Mouse (Mus musculus): ENCODE measurements at regions not wholly inside any gene's neighbourhood (a gene's known extent, or its start where the extent isn't known, plus 50 kb on each side); places are given as distances from the start of the nearest gene placed in this dataset.

DNA sequence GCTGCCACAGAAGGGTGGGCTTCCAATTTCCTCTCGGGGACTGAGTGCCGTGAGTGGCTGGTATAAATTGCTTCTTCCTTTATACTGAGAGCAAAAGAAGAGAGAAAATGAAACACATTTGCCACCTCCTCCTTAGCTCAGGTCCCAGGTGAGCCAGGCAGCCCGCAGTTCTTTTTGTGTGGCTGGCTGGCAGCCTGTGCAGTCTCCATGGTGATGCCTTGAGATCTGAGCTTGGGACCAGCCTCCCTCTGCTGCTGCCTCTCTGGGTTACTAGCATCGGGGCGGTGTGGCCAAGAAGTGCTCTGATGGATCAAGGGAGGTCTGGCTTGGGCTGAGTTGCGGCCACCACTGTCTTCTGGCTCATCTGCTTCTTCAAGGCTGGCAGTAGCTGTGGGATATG is 249.1 kb upstream of the Gm4791 start:
- intact Hi-C loops (cut with DNase I): no loop called here
- DNase-seq (ENCODE audit: low spot score in 2 of 2): peak in 1 of 2 experiments; percentile 32

DNA sequence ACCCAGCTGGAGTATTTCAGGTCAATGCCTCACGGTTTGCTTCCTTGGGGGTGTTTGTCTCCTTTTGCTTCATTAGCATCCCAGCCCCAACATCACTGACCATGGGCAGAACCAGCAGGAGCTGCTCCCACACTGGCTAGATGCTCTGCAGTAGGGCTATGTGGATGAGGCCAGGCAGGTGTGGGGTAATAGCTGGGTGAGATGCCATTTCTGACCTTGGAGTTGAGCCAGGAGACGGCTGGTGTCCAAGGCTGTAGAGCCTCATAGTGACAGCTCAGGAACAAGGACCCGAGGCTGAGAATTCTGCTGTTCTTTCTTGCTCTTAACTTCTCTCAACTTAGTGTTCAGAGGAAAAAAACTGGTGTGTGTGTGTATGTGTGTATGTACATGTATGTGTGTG is 252.3 kb upstream of the Gm4791 start:
- DNase-seq (ENCODE audit: low spot score in 2 of 2): no peak
- intact Hi-C loops (cut with DNase I): no loop called here

DNA sequence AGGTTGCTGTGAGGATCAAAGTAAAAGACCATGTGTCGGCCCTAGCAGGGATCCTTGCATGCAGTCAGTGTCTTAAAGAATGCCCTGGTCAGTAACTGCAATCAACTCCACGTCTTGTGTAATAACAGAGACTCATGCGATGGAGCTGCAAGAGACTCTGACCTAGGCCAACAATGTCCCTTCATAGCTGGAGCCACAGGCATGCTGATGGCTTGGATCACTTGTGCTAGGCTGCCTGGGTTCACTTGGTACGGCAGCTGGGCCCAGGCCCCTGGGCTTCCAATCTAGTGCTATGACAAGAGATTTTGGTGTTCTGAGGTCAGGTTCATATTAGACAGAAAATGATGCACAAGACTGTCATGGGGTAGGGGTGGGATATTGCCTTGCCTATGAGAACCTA is 258.0 kb upstream of the Gm4791 start:
- intact Hi-C loops (cut with DNase I): no loop called here
- no peak for DNase-seq (ENCODE audit: low spot score in 2 of 2)

DNA sequence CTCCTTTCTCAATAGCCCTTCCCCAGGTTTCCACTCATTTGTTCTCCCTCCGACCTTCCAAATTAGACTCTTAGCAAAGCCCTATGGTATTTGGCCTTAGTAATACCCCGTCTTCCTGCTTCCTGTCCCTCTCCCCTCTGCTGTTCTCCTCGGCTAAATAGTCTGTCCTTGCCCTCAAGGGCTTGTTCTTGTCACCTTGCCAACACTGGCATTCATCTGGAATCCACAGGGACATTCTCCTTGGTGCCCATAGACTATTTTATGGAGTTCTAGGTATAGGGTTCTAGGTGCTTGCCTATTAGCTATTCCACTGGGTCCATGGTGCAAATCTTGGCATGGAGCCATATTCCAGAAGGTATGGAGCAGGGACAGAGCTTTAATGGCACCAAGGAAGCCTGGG is 259.2 kb upstream of the Gm4791 start:
- intact Hi-C loops (cut with DNase I): loop anchor here (5.0 to 10.0 kb wide), 3 partner anchors 793 to 1515 kb away; partner anchors contain the start of gene Cadm1
- DNase-seq (ENCODE audit: low spot score in 2 of 2): no peak

DNA sequence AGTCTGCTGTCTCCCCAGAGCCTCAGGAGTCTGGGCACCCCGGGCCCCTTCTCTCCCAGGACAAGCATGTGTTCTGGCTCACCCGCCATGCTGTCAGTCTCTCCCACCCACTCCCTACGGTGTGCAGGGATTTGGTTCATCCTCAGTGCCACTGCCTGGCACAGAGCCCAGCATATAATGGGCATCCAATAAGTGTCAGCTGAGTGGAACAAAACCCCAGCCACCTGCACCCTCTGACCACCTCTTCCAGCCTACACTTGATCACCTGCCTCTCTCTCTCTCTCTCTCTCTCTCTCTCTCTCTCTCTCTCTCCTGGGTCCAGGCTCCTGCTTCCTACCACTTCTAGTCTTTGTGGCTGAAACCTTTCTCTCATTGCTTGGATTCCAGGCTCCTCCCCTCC is 259.9 kb upstream of the Gm4791 start:
- peak in 1 of 2 experiments; percentile 27 for DNase-seq (ENCODE audit: low spot score in 2 of 2)
- intact Hi-C loops (cut with DNase I): loop anchor here (5.0 to 10.0 kb wide), 3 partner anchors 794 to 1516 kb away; partner anchors contain the start of gene Cadm1

DNA sequence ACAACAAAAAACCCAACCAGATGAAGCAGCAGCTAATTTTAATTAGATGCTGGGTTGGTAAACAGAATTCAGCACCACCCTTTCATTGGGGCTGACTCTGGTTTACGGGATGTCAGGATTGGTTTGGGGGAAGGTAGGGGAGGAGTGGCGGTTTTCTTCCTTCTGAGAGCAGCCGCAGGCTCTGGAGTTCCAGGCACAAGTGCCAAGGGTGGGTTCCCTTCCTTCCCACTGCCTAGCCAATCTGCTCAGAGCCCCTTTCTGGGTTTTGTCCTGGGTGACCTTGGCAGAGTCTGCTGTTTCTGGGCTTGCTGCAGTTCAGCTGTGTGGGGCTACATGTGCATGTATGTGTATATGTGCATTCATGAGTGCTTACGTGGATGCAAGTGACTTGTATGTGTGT is 260.5 kb upstream of the Gm4791 start:
- peak in 1 of 2 experiments; percentile 26 for DNase-seq (ENCODE audit: low spot score in 2 of 2)
- intact Hi-C loops (cut with DNase I): loop anchor here (5.0 to 10.0 kb wide), 3 partner anchors 794 to 1517 kb away; partner anchors contain the start of gene Cadm1

DNA sequence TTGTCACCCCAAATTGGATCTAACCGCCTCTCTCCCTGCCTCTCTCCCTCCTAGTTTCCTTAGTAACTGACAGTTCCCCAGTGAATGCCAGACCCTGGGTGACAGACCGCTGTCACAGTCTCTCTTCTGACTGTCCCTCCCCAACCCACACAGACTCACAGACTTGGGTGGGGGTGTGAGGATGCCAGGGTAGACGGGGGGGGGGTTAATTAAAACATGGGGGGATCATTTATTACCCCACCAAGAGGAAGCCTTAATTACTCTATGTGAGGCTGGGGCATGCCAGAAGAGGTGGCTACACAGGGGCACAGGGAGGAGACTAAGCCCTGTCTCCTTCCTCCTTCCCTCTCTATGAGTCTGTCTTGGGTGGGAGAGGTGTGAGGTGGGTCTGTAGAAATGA is 261.1 kb upstream of the Gm4791 start:
- peak in 1 of 2 experiments; percentile 22 for DNase-seq (ENCODE audit: low spot score in 2 of 2)
- intact Hi-C loops (cut with DNase I): loop anchor here (5.0 to 10.0 kb wide), 3 partner anchors 795 to 1517 kb away; partner anchors contain the start of gene Cadm1

DNA sequence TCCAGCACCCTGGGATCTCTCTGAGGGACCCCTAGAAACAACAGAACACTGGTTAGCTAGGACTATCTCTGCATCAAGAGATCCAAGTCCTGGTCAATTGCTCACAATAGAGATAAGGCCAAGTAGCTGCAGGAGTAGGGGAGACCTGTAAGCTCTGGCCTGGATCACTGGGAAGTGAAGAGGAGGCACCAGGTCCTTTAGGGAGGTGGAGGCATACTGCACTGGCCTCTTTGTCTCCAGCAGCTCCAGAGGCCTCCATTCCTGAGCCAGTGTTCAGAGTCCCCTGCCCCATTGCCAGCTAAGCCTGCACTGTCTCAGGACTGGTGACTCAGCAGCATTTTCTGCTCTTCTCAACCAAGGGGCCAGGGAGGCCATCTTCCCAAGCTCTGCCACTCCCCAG is 262.3 kb upstream of the Gm4791 start:
- intact Hi-C loops (cut with DNase I): loop anchor here (5.0 to 10.0 kb wide), 3 partner anchors 796 to 1519 kb away; partner anchors contain the start of gene Cadm1
- no peak for DNase-seq (ENCODE audit: low spot score in 2 of 2)

DNA sequence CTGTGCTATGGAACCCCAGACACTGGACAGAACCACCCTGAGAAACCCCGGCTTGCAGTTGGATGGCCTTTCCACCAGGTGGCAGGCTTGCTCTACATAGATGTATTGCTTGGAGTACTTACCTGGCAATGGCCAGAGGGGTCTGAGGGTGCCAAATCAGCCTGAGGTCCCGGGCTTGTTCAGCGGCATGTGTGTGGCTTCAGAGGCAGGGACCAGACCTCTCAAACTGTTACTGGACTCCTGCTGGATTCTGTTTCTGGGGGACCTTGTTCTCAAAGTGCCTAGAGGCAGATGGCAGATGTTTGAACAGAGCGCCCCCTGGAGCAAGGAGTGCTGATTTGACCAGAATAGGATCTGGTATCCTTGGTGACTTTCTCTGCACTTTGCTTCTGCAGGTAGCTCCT is 262.9 kb upstream of the Gm4791 start:
- DNase-seq (ENCODE audit: low spot score in 2 of 2): peak; percentile 91
- intact Hi-C loops (cut with DNase I): loop anchor here (2.0 to 10.0 kb wide), 4 partner anchors 79 to 1519 kb away; partner anchors contain the start of gene Cadm1

DNA sequence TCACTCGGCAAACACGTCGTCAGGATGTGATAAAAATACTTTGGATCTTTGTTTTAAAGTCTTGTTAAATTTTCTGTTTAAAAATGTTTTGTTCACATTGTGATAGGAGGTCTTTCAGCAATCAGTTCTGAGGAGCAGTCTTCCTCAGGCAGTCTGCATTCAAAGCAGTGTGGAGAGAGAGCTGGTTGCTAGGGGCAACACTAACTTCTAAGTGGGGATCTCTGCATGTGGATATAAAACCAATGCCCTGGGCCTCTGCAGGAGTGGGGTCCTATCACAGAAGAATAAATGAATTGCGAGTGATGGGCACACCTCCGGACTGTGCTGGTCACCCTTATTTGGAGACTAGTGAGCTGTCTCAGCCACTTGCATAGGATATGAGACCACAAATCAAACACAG is 270.1 kb upstream of the Gm4791 start:
- peak in 1 of 2 experiments; percentile 33 for DNase-seq (ENCODE audit: low spot score in 2 of 2)
- intact Hi-C loops (cut with DNase I): no loop called here

DNA sequence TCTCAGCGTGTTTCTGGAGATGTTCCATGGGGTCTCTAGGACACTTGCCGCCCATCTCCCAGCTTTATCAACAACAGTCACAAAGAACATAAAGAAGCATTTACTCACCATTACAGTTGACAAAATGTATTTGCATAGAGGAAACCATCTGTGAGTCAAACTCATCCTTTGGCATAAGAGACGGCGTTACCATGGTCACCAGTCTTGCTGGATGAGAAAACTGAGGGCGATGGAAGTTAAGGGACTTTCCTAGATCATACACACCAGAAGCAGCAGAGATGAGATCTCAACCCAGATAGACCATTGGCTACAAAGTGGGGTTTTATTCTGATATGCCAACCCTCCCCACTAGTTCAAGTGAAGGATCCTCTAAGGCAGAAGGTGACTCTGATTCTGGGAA is 274.3 kb upstream of the Gm4791 start:
- DNase-seq (ENCODE audit: low spot score in 2 of 2): peak; percentile 61 to 72
- intact Hi-C loops (cut with DNase I): no loop called here

DNA sequence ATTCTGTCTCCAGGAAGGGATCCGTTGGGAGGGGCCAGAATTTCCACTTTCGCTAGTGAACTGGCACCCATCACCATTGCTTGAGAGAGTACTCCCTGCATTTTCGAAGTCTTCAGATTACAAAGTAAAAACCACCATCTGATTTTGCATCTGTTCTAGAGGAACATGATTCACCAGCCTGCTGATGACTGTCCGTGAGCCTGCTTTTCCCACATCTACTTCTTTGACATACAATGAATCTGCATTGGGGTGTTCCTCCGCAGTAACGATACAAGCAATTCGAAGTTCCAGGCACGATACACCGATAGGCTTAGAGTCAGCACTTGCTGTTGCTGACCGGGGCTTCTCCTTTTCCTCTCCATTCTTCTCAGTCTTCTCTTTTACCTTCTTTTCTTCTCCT is 285.1 kb upstream of the Gm4791 start:
- no peak for DNase-seq (ENCODE audit: low spot score in 2 of 2)

DNA sequence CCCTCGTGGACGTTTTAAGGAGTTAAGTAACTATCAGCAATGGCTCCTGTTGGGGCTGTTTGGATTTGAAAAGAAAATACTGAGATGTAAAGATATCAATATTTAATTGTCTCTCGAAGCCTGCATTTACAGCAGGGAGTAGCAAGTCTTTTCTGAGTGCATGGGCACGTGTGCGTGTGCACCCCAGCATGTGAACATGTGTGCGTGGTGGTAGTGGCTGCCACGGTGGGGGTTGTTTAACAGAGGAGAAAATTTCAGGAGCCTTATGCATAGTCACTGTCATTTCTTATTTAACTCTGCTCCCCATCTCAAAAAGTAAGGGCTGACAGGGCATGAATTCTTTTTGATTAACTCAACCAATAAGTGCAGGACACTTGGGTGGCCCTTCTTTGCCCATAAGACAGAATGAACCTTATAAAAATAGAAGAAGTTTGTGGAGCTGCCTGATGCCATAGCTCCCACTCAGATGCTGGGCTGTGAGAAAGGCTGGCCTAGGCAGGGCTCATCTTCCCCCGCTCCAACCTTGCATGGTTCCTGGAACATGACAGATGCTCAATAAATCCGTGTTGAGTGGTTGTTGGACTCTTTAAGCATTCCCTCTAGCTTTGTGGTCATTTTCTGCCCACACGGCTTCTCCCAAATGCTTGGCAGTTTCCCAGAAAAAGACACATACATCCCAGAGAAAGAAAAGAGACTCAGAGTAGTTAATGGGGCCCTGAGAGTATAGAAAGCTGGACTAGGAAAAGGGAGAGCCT is 294.2 kb upstream of the Gm4791 start:
- DNase-seq (ENCODE audit: low spot score in 2 of 2): peak; percentile 30 to 48
- intact Hi-C loops (cut with DNase I): no loop called here

More for the DNA sequence above, 285.1 kb upstream of the Gm4791 start:
- intact Hi-C loops (cut with DNase I): no loop called here

DNA sequence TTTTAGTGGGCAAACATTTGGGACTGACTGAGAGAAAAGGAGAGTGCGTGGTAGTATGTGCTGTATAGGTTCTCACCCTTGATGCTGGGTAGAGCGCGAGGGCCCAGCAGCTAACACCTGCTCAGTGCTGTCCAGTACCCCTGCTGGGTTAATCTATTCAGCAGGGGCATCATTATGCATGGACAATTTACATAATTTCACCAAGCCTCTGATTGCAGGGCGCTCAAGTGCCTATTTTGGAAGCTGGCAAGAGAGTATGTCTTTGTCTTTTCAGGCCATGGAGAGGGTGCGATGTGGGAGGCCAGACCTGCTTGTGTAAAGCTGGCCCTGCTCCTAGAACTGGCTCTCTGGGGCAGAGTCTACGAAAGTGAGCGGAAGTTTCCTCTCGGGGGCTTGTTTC is 294.9 kb upstream of the Gm4791 start:
- intact Hi-C loops (cut with DNase I): no loop called here
- peak; percentile 14 to 33 for DNase-seq (ENCODE audit: low spot score in 2 of 2)

DNA sequence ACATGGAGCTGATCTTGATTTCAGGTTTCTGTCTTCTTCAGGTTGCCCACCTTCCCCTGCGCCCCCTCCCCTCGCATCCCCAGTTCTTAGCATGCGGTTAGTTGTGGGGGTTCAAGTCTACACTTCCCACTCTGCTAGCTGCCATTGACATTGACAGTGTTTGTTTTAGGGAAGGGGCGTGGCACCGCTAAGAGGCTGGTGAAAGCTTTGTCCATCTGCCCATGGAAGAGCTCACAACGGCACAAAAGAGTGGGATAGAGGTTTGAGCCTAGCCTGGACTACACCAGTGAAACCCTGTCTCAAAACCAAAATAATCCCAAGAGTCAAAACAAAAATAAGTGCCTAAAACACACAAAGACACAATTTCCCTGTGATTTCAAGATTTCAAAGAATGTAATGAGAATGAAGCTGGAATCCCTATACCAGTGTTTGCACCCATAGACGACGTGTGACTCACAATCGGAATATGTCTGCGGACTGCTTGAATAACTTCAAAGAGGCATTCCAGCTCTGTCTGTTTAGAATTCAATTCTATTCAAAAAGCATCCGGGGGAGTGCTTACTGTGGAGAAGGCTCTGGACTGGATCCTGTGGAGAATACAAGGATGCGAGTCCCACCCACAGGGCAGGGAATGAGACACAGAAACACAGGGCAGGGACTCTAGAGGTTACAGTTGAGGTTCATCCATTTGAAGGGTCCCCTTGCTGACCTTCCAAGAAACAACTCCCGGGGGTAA is 295.5 kb upstream of the Gm4791 start:
- peak; percentile 18 to 72 for DNase-seq (ENCODE audit: low spot score in 2 of 2)
- intact Hi-C loops (cut with DNase I): no loop called here

DNA sequence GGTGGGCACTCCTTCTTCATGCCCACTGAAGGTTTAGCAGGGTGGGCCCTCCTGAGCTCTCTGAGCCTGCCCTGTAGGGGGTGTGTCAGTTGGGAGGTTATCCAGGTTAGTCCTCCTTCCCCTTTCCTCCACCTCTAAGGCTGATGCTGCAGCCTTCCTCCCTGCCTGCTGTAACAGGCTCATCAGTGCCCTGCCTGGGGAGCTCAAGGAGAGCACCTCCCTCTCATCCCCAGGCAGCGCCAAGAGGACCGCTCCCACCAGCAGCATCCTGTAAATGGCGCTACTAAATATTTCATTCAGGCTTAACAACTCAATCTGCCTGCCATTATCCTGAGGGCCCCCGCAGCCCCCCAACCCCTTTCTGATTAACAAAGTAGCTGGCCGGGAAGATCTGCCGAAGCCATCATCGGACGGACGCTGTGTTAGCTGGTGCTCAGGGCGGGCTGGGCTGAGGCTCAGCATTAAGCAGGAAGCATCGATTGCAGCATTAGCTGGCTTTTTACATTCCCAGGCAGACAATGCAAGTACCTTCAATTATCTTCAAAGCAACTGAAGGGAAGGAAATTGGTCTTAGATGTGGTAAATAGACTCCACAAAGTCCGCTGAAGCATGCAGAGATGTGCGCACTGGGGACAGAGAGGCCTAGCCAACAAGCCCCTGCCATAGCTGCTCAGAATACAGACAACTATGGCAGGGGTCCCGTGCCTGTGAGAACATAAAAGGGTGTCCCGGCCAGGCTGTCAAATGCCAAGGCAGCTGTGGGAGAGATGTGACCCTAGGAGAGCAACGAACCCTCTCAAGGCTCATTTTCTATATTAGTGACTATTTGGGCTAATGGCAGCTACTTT is 296.3 kb upstream of the Gm4791 start:
- DNase-seq (ENCODE audit: low spot score in 2 of 2): no peak
- intact Hi-C loops (cut with DNase I): no loop called here

DNA sequence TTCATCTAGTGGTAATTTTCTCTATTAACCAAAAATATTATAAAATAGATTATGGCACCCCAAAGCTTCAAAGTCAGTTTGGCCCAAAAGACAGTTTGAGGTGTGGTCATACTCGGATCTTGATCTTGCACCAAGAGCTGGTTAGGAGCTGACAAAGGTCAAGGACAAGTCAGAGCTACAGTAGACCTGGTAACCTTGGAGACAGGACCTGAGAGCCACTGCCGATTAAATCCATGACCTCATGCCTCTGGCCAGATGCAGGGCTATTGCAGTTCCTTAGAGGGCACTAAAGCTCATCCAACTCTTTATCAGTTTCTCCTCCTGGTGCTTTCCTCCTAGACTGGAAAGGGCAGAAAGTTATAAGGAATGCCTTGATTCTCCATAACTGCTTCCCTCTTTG is 302.4 kb upstream of the Gm4791 start:
- intact Hi-C loops (cut with DNase I): no loop called here
- DNase-seq (ENCODE audit: low spot score in 2 of 2): no peak

DNA sequence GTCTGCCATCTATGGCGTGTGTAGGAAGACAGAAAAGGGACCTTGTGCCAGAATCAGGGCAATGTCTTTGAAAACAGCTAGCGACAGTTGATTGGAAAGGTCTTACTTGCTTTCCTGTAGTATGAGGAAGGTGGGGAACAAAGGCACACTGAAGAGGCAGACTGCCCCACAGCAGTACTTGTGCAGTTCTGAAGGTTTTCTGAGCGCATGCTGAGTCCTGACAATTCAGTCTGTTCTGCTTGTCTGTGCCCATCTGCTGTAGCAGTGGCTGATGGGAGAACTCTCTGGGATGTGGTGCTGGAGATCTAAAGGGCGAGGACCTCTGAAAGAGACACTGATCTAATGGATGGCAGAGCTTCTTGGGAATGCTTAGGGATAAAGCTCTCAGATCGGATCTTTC is 309.2 kb upstream of the Gm4791 start:
- intact Hi-C loops (cut with DNase I): no loop called here
- no peak for DNase-seq (ENCODE audit: low spot score in 2 of 2)

DNA sequence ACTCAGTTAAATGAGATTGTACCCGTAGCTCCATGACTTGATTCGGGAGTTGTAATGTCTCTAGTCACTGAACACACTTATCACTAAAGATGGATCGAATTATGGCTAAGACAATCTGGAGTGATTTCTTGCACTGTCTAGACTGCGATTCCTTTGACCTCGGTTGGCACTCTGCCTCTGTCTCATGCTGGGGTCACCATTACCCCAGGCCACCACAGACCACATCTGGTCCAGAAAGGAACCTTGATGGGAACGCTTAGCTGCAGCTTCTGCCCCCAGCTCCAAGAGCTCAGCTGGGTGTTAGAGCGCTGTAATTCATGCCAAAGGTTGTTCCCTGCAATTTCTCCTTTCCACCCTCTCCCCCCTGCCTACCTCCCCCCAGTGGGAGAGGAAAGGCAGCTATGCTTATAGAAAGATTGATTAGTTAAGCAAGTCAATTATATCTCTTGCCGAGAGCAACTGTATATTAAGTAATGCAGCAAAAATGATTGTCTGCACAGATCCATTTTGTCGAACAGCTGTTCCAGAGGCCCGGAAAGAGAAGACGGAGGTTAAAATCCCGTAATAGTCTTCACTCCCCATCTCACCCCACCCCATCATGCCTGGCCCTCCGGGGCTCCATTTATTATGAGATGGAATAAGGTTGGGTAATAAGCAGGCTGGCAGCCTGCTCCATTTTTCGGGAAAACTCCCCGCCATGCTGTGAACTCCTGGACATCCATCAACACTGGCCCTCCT is 314.3 kb upstream of the Gm4791 start:
- intact Hi-C loops (cut with DNase I): no loop called here
- no peak for DNase-seq (ENCODE audit: low spot score in 2 of 2)
